Mouse (Mus musculus): ENCODE data around the gene Rpl21. TPM values are rescaled to one million over a fixed set of nuclear protein-coding genes. Genes with fewer than 3 reads are reported as not detected.

Gene Rpl21
- total and polyA plus RNA-seq, 2 experiments from 2014 or later, result 153 to 265 TPM

GRCm38 (mm10) chr5:146840422-146840821, 7.7 kb downstream of the Rpl21 start:
- no peak for ATAC-seq (ENCODE audit: insufficient read depth, low read depth)
- WGBS, result 60% methylated on average over 4 of the region's 4 CpGs
- Histone ChIP-seq H3K9me3 (replicated peaks; ENCODE audit: control insufficient read depth, low read length) (no peaks in the 10 kb centered on the region), H3K27me3 (ENCODE audit: control insufficient read depth, insufficient read depth, low read length) (no peaks in the 10 kb centered on the region), H3K4me2 (ENCODE audit: low read depth, low read length) (no peak overlapping the region), H3K4me3 (ENCODE audit: low read depth, low read length) (no peak overlapping the region), H3K9ac (replicated peaks; ENCODE audit: low read depth, low read length) (no peak overlapping the region), H3K27ac (ENCODE audit: low read depth) (no peak overlapping the region), H3K4me1 (ENCODE audit: control insufficient read depth, insufficient read depth) (peaks cover 2% of the 10 kb centered on the region; the same call in 1 of the 2 replicates), H3K36me3 (replicated peaks; ENCODE audit: control insufficient read depth, insufficient read depth, low read length) (peaks cover 39% of the 10 kb centered on the region)
- TF ChIP-seq CTCF (IDR thresholded peaks at IDR 0.05; ENCODE audit: low read depth) (no peak), EP300 (IDR thresholded peaks at IDR 0.05; ENCODE audit: low read depth) (no peak)
- no peak for DNase-seq (ENCODE audit: low spot score)

GRCm38 (mm10) chr5:146841301-146841700, 8.6 kb downstream of the Rpl21 start:
- no peak for TF ChIP-seq CTCF (IDR thresholded peaks at IDR 0.05; ENCODE audit: low read depth)
- no peak for TF ChIP-seq EP300 (IDR thresholded peaks at IDR 0.05; ENCODE audit: low read depth)
- Histone ChIP-seq H3K4me3 (ENCODE audit: low read depth, low read length) (no peak overlapping the region), H3K4me2 (ENCODE audit: low read depth, low read length) (no peak overlapping the region), H3K36me3 (replicated peaks; ENCODE audit: control insufficient read depth, insufficient read depth, low read length) (peaks cover 30% of the 10 kb centered on the region), H3K9ac (replicated peaks; ENCODE audit: low read depth, low read length) (no peak overlapping the region), H3K9me3 (replicated peaks; ENCODE audit: control insufficient read depth, low read length) (no peaks in the 10 kb centered on the region), H3K27ac (ENCODE audit: low read depth) (no peak overlapping the region), H3K27me3 (ENCODE audit: control insufficient read depth, insufficient read depth, low read length) (no peaks in the 10 kb centered on the region), H3K4me1 (ENCODE audit: control insufficient read depth, insufficient read depth) (peaks cover 10% of the 10 kb centered on the region; the same call in 1 of the 2 replicates)
- ATAC-seq (ENCODE audit: insufficient read depth, low read depth) (no peak), DNase-seq (ENCODE audit: low spot score) (no peak)
- 78% methylated on average over 5 of the region's 5 CpGs for WGBS

- no peak overlapping the region for H3K4me3 ChIP-seq (ENCODE audit: low read depth, low read length)
- H3K36me3 ChIP-seq (replicated peaks; ENCODE audit: control insufficient read depth, insufficient read depth, low read length), result peaks cover 23% of the 10 kb centered on the region
- H3K4me2 ChIP-seq (ENCODE audit: low read depth, low read length), result no peak overlapping the region
- H3K9me3 ChIP-seq (replicated peaks; ENCODE audit: control insufficient read depth, low read length), result no peaks in the 10 kb centered on the region
- H3K27ac ChIP-seq (ENCODE audit: low read depth), result no peak overlapping the region
- DNase-seq (ENCODE audit: low spot score) (no peak), ATAC-seq (ENCODE audit: insufficient read depth, low read depth) (no peak)
- H3K27me3 ChIP-seq (ENCODE audit: control insufficient read depth, insufficient read depth, low read length), result no peaks in the 10 kb centered on the region
- TF ChIP-seq EP300 (IDR thresholded peaks at IDR 0.05; ENCODE audit: low read depth) (no peak), CTCF (IDR thresholded peaks at IDR 0.05; ENCODE audit: low read depth) (no peak)
- peaks cover 12% of the 10 kb centered on the region; the same call in 1 of the 2 replicates for H3K4me1 ChIP-seq (ENCODE audit: control insufficient read depth, insufficient read depth)
- WGBS, result 73% methylated on average over 4 of the region's 4 CpGs
- H3K9ac ChIP-seq (replicated peaks; ENCODE audit: low read depth, low read length), result no peak overlapping the region
Observed at GRCm38 (mm10) chr5:146841996-146842395, 9.3 kb downstream of the Rpl21 start.

GRCm38 (mm10) chr5:146844301-146844941, 11.7 kb downstream of the Rpl21 start:
- ATAC-seq (ENCODE audit: insufficient read depth, low read depth) (peak; percentile 25; the same call in 1 of the 2 replicates), DNase-seq (ENCODE audit: low spot score) (no peak)
- Histone ChIP-seq H3K4me3 (ENCODE audit: low read depth, low read length) (peak overlapping the region; percentile 55), H3K9me3 (replicated peaks; ENCODE audit: control insufficient read depth, low read length) (no peaks in the 10 kb centered on the region), H3K27me3 (ENCODE audit: control insufficient read depth, insufficient read depth, low read length) (no peaks in the 10 kb centered on the region), H3K36me3 (replicated peaks; ENCODE audit: control insufficient read depth, insufficient read depth, low read length) (no peaks in the 10 kb centered on the region), H3K4me2 (ENCODE audit: low read depth, low read length) (peak overlapping the region; percentile 91), H3K9ac (replicated peaks; ENCODE audit: low read depth, low read length) (no peak overlapping the region), H3K4me1 (ENCODE audit: control insufficient read depth, insufficient read depth) (peaks cover 12% of the 10 kb centered on the region; the same call in 1 of the 2 replicates), H3K27ac (ENCODE audit: low read depth) (no peak overlapping the region)
- 15% methylated on average over 6 of the region's 6 CpGs for WGBS
- TF ChIP-seq EP300 (IDR thresholded peaks at IDR 0.05; ENCODE audit: low read depth), result no peak
- TF ChIP-seq CTCF (IDR thresholded peaks at IDR 0.05; ENCODE audit: low read depth), result peak; percentile 9; the same call in 1 of the 2 replicates

GRCm38 (mm10) chr5:146844945-146845365, 12.3 kb downstream of the Rpl21 start, which contains the start of gene Rasl11a:
Gene Rasl11a (plus strand): TSS chr5:146845071.
- TF ChIP-seq CTCF (IDR thresholded peaks at IDR 0.05; ENCODE audit: low read depth), result peak; percentile 22; the same call in 1 of the 2 replicates
- no peak for TF ChIP-seq EP300 (IDR thresholded peaks at IDR 0.05; ENCODE audit: low read depth)
- Histone ChIP-seq H3K27ac (ENCODE audit: low read depth) (peak within 1 kb of the TSS; percentile 49), H3K36me3 (replicated peaks; ENCODE audit: control insufficient read depth, insufficient read depth, low read length) (no peaks in the 10 kb centered on the region), H3K4me2 (ENCODE audit: low read depth, low read length) (peak within 1 kb of the TSS; percentile 91), H3K9me3 (replicated peaks; ENCODE audit: control insufficient read depth, low read length) (no peaks in the 10 kb centered on the region), H3K9ac (replicated peaks; ENCODE audit: low read depth, low read length) (peak within 1 kb of the TSS; percentile 12), H3K27me3 (ENCODE audit: control insufficient read depth, insufficient read depth, low read length) (no peaks in the 10 kb centered on the region), H3K4me3 (ENCODE audit: low read depth, low read length) (peak within 1 kb of the TSS; percentile 55), H3K4me1 (ENCODE audit: control insufficient read depth, insufficient read depth) (peaks cover 12% of the 10 kb centered on the region; the same call in 1 of the 2 replicates)
- under 1% methylated on average over 40 of the region's 40 CpGs for WGBS
- DNase-seq (ENCODE audit: low spot score) (peak; percentile 81), ATAC-seq (ENCODE audit: insufficient read depth, low read depth) (peak; percentile 86)
